Mouse (Mus musculus) kidney, adult 18-20 months (tissue): ENCODE data around the gene Ireb2.
"Not testable (repeated sequence)": the region's sequence is repeated elsewhere in the genome, so short reads cannot be mapped to it uniquely, and the experiment has no call there.

Experiments used
- DNase-seq: peaks from one replicate; pipeline ENCODE4 v3.0.0; 2021

Gene Ireb2

DNA sequence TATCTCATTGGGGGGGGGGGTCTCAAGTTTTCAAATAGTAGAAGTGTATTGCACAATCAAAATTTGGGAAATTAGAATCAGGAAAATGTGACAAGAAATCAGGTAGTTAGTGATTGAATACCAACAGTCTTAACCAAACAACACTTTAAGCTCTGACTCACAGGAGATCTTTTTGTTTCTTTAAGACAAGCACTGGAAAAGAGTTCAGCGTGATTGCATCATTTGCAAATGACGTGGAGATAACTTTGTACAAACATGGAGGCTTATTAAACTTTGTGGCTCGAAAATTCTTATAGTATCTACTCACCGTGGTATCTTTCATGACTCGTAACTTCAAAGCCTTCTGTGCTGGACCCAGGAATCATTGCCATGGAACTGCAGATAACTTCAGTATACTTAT, 45.9 kb downstream of the Ireb2 start:
- DNase-seq, result no peak

GRCm38 (mm10) chr9:54915576-54915975, 52.0 kb downstream of the Ireb2 start:
- no peak for DNase-seq

GRCm38 (mm10) chr9:54916401-54916800, 52.8 kb downstream of the Ireb2 start:
- DNase-seq, result no peak

GRCm38 (mm10) chr9:54917010-54917677, 53.6 kb downstream of the Ireb2 start, which contains the start of gene Hykk:
Gene Hykk (plus strand): TSS chr9:54917283.
- DNase-seq, result peak; percentile 90

GRCm38 (mm10) chr9:54918191-54918590, 54.6 kb downstream of the Ireb2 start:
- peak; percentile 21 for DNase-seq

DNA sequence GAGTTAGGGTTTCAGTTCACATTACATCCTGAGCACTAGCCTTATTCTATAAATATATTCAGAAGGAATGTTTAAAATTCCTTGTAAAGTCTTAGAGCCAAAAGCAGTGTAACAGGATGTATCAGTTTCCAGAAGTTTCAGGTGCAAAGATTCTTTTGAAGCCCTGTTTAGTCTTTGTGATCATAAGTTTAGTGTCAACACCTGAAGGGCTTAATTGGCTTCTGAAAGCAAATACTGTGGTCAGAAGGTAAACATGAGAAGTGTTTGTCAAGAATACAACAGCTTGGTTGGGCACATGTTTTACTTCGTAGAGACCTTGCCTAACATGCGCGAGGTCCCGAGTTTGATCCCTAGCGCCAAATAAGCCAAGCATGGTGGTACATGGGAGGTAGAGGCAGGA, 55.2 kb downstream of the Ireb2 start:
- no peak for DNase-seq

DNA sequence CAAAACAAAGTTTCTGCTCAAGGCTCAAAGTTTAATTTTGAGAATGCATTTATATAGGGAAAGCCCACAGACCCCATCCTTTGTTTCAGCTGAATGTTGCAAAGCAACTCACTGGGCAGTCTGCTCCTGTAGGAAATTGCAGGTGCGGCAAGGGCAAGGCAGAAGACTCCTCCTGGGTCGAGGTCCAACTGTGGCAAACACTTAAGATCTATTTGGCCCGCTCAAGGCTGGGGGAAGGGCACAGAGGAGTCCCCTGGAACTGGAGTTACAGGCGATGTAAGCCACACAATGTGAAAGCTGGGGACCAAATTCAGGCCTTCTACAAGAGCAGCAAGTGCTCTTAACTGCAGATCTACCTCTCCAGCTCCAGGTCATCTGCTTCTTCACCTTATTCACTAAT, 56.4 kb downstream of the Ireb2 start:
- peak; percentile 47 for DNase-seq

- peak; percentile 36 for DNase-seq
Measured at GRCm38 (mm10) chr9:54930741-54931140, 67.2 kb downstream of the Ireb2 start.

GRCm38 (mm10) chr9:54931765-54932164, 68.2 kb downstream of the Ireb2 start:
- DNase-seq, result no peak

DNA sequence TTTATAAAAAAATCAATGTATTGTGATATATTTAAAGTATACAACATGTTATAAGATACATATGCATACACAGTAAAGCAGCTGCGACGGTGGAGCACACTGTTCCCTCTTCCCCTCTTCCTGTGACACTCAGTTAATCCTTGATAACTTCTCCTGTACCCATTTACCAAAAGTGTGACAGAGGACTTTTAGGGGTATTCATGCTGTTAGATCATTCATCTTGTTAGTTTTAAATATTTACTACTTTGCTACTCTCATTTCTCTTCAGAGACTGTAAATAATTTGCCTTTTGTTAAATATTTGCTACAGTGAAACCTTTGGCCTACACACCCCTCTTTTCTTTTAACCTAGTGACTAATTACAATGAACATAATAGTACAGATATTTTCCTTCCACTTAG, 68.8 kb downstream of the Ireb2 start:
- DNase-seq, result no peak

DNA sequence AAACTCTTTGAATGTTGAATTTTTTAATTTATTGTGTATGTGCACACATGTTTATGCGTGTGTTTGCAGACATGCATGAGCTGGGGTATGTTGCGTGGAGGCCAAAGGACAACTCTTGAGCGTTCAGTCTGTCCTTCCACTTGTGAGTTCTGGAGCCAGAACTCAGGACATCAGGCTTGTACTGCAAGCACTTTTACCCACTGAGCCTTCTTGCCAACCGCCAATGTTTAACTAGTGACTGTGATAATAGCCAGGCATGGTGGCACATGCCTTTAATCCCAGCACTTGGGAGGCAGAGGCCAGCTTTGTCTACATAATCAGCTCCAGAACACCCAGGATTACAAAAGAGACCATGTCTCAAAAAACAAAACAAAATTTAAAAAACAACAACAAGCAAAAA, 78.5 kb downstream of the Ireb2 start:
- DNase-seq, result peak; percentile 50

DNA sequence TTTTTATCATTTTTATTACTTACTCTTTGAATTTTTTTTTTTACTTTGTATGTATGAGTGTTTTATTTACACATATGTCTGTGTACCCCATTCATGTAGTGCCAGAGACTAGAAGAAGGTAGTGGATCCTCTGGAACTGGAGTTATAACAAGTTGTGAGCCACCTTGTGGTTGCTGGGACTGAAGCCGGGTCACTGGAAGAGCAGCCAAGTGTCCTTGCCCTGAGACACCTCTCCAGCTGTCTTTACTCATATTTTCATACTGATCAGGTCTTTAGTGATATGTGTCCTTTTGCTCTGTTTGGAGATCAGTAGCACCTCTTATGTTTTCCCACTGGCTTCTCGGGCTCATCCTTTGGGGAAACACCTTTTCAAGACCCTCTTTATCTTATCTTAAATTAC, 80.9 kb downstream of the Ireb2 start:
- no peak for DNase-seq

DNA sequence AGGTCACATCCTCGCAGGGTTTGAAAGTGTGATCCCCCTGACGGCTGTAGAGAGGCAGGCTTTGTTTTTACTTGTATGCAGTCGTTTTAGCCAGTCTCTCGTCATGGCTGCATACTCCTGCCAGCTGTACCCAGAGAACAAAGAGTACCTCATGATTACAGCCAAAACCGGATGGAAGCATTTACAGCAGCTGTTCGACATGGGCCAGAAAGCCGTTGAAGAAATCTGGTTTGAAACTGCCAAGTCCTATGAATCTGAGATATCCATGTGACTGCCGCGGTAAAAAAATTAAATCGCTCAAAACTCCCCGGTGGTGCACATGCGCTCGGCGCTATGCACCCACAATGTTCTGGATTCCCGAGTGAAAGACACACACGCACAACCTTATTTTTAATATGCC, 82.7 kb downstream of the Ireb2 start:
- no peak for DNase-seq

- DNase-seq, result no peak
Measured at GRCm38 (mm10) chr9:54949465-54949864, 85.9 kb downstream of the Ireb2 start.

- DNase-seq, result not testable (repeated sequence)
Measured at GRCm38 (mm10) chr9:54950162-54950561, 86.6 kb downstream of the Ireb2 start.

GRCm38 (mm10) chr9:54950575-54951321, 87.2 kb downstream of the Ireb2 start, which contains the start of the genes Psma4 and AY074887:
Gene Psma4 (plus strand): TSS chr9:54950790.
Gene AY074887 (minus strand): TSS chr9:54950998.
- DNase-seq, result peak; percentile 90

- DNase-seq, result no peak
Measured at GRCm38 (mm10) chr9:54961059-54961458, 97.5 kb downstream of the Ireb2 start.
